Mouse (Mus musculus) testis, adult 2 months (tissue): ENCODE data around the gene Igflr1. TPM values are rescaled to one million over a fixed set of nuclear protein-coding genes. Genes with fewer than 3 reads are reported as not detected.

Experiments used
- H3K27ac ChIP-seq: fragments of 200-500 bp; 2 replicates; pipeline ENCODE4 v1.5.1; 2012; ENCODE audit warnings: low read depth, low read length; ENCODE audit not compliant: control insufficient read depth, insufficient read depth
- H3K27me3 ChIP-seq: fragments of 200-500 bp; 2 replicates; pipeline ENCODE4 v1.6.1; 2012; ENCODE audit warnings: mild to moderate bottlenecking, low read length, moderate library complexity; ENCODE audit not compliant: control insufficient read depth, insufficient read depth
- H3K36me3 ChIP-seq: fragments of 200-500 bp; 2 replicates; pipeline ENCODE4 v1.6.1; 2012; ENCODE audit warnings: mild to moderate bottlenecking, low read length; ENCODE audit not compliant: control insufficient read depth, insufficient read depth
- H3K4me1 ChIP-seq: fragments of 200-500 bp; 2 replicates; pipeline ENCODE4 v1.6.1; 2012; ENCODE audit warnings: low read length; ENCODE audit not compliant: control insufficient read depth, insufficient read depth
- H3K4me3 ChIP-seq: fragments of 200-500 bp; 2 replicates; pipeline ENCODE4 v1.5.1; 2012; ENCODE audit warnings: low read depth, mild to moderate bottlenecking, low read length, moderate library complexity, mixed read lengths; ENCODE audit not compliant: control insufficient read depth
- CTCF ChIP-seq: fragments of 200-500 bp; IDR thresholded peaks from 2 replicates; pipeline ENCODE4 v1.5.1; 2012; ENCODE audit warnings: low read depth, mild to moderate bottlenecking, inconsistent platforms, low read length, moderate library complexity; ENCODE audit not compliant: control insufficient read depth, insufficient read depth, insufficient replicate concordance
- POLR2A ChIP-seq: fragments of 200-500 bp; IDR thresholded peaks from 2 replicates; pipeline ENCODE4 v1.6.1; 2012; ENCODE audit warnings: low read depth, mild to moderate bottlenecking, inconsistent platforms, low read length, moderate library complexity; ENCODE audit not compliant: control insufficient read depth
- polyA plus RNA-seq: library from polyadenylated mRNA; depleted of rRNA; stranded (reverse); fragments of >200 nt; gene quantifications from 2 replicates; pipeline ENCODE4 v1.2.3, GENCODE M21; 2012

The Igflr1 gene
- polyA plus RNA-seq, 1 experiment, result 0.80 TPM

GRCm38 (mm10) chr7:30581547-30581946 is 16.3 kb downstream of the Igflr1 start:
- H3K4me1 ChIP-seq, result peaks cover 2% of the 10 kb centered on the region
- H3K27ac ChIP-seq, result no peak overlapping the region
- H3K27me3 ChIP-seq, result no peaks in the 10 kb centered on the region
- H3K36me3 ChIP-seq, result peaks cover 7% of the 10 kb centered on the region
- no peak for TF ChIP-seq POLR2A
- no peak for TF ChIP-seq CTCF
- no peak overlapping the region for H3K4me3 ChIP-seq

GRCm38 (mm10) chr7:30584339-30584738 is 19.1 kb downstream of the Igflr1 start:
- peaks cover 13% of the 10 kb centered on the region for H3K4me1 ChIP-seq

GRCm38 (mm10) chr7:30585170-30585569 is 19.9 kb downstream of the Igflr1 start:
- H3K27ac ChIP-seq, result no peak overlapping the region
- peaks cover 17% of the 10 kb centered on the region for H3K4me1 ChIP-seq
- TF ChIP-seq CTCF (no peak), POLR2A (no peak)
- H3K27me3 ChIP-seq, result no peaks in the 10 kb centered on the region
- no peak overlapping the region for H3K4me3 ChIP-seq
- H3K36me3 ChIP-seq, result no peaks in the 10 kb centered on the region; the same call in none of the 2 replicates

More at GRCm38 (mm10) chr7:30584339-30584738, 19.1 kb downstream of the Igflr1 start:
- Histone ChIP-seq H3K27me3 (no peaks in the 10 kb centered on the region), H3K27ac (no peak overlapping the region), H3K4me3 (no peak overlapping the region), H3K36me3 (no peaks in the 10 kb centered on the region; the same call in none of the 2 replicates)
- TF ChIP-seq CTCF (no peak), POLR2A (no peak)

GRCm38 (mm10) chr7:30586455-30587020 is 21.3 kb downstream of the Igflr1 start:
- TF ChIP-seq POLR2A (no peak), CTCF (no peak)
- Histone ChIP-seq H3K4me3 (peak overlapping the region; percentile 96; the same call in 1 of the 2 replicates), H3K27me3 (no peaks in the 10 kb centered on the region), H3K36me3 (no peaks in the 10 kb centered on the region; the same call in none of the 2 replicates), H3K27ac (no peak overlapping the region), H3K4me1 (peaks cover 24% of the 10 kb centered on the region)

GRCm38 (mm10) chr7:30587842-30588667 is 22.8 kb downstream of the Igflr1 start:
- H3K36me3 ChIP-seq, result no peaks in the 10 kb centered on the region; the same call in 1 of the 2 replicates
- TF ChIP-seq POLR2A, result no peak; the same call in 1 of the 2 replicates
- peak overlapping the region; percentile 96 for H3K4me3 ChIP-seq
- peaks cover 28% of the 10 kb centered on the region for H3K4me1 ChIP-seq
- peak overlapping the region; percentile 92 for H3K27ac ChIP-seq
- H3K27me3 ChIP-seq, result no peaks in the 10 kb centered on the region

GRCm38 (mm10) chr7:30588676-30589434 is 23.6 kb downstream of the Igflr1 start, which contains the start of gene Kmt2b:
TSS of gene Kmt2b (minus strand) at chr7:30588726.
- Histone ChIP-seq H3K36me3 (no peaks in the 10 kb centered on the region; the same call in 1 of the 2 replicates), H3K4me1 (peaks cover 29% of the 10 kb centered on the region), H3K4me3 (peak within 1 kb of the TSS; percentile 96), H3K27ac (peak within 1 kb of the TSS; percentile 92), H3K27me3 (no peaks in the 10 kb centered on the region)
- TF ChIP-seq POLR2A, result peak; percentile 41
- TF ChIP-seq CTCF, result no peak
